Mouse (Mus musculus): ENCODE results near the gene Rab20. TPM values are rescaled to one million over a fixed set of nuclear protein-coding genes. Genes with fewer than 3 reads are reported as not detected.
"Not testable (repeated sequence)": the region's sequence is repeated elsewhere in the genome, so short reads cannot be mapped to it uniquely, and the experiment has no call there.

The Rab20 gene
- total RNA-seq, 4 experiments from 2014 or later: 9.2 to 14.0 (median 10.8) TPM

DNA sequence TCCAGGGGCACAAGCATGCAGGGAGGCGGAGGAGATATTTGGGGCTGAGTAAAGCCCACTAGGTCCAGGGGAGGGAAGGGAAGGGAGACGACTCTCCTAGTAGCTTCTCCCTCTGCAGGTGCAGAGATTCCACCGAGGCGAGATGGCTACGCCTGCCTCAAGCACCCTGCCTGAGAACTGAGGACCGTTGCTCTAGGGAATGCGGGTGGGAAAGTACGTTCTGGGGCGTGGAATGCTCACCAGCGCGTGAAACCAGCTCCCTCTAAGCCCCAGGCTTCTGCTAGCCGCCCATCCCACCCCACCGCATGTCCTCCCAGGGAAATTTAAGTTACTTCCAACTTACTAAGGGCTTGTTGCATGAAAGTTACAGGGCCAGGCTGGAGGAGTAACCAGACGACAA, 1.1 kb upstream of the Rab20 start:
- no peak for DNase-seq

DNA sequence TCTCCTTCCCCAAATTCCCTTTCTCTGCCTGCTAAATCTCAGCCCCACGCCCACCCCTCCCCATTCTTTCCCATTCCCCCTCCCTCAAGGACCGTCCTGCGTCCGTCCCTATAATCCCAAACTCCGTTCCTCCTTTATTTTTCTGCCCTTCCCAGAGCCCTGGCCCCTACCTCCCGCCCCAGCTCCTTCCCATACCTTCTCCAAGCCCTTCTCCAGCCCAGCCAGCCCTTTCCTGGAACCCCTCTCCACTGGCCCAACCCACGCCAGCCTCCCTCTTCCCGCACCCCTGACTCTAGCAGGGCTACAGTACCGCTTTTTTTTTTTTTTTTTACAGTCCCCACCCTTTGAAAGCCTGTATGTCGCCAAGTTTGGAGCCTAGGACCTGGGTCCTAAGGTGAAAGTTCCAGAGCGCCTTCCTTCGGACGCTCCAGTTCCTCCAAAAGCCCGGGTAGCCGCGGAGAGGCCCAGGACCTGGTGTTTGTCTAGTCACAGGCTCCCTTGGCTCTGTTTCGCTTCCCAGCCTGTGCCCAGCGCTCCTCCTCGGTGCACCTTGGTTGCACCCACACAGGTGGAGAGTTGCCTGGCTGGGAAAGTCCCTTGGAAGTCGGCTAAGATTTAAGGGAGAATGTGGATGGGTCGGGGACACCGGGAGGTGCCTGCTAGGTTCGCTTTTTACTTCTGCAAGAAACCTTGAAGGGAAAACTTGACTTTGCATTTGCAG, 457 bp upstream of the Rab20 start:
- DNase-seq: no peak

DNA sequence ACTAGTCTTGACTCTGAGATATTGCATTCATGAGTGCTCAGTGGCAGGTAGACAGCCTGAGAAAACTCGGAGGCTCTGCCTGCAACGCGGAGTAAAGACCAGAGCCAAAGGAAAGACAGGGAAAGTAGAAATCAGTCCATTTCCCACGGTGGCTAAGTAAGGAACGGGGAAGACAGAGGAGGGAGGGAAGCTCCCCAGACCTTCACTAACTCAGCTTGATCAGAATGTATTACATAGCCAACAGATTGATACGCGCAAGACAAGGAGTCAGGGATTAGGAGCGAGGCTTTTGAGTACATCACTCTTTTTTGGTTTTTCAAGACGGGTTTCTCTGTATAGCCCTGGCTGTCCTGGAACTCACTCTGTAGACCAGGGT, 1.3 kb downstream of the Rab20 start:
- no peak for DNase-seq

DNA sequence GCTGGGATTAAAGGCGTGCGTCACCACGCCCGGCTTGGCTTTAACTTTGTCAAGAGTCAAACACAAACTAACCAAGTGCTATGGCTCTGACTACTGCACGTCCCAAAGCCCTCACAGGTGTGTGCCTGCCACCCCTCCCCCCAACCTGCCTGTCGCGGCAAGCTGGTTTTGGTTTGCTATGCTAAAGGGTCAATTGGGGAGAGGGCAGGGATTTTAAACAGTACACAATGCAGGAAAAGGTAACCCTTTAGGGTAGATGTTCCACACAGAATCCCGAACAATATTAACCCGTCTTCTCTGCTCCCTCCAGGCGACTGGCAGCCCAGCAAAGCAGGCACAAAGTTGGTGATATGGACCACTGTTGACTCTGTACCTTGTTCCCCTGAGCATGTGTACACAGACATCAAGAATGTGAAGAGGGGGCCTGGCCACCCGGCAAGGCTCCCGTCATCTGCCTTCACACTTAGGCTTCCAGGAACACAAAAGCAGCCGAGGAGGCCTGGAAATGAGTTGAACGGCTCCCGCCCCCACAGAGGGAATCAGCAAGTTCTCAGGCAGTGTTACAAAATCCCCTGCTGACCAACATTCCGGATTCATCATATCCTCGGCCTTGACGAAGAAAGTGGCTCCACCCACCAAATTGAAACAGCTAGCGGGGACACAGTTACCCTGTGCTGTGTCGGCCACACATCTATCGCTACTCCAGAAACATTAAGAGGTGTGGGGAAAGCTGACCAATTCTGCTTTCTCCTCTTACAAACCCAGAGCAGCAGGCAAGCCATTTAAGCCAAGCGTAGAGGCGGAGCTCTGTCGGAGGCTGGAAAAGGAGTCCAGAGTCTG, 2.0 kb downstream of the Rab20 start:
- DNase-seq: peak; percentile 82

DNA sequence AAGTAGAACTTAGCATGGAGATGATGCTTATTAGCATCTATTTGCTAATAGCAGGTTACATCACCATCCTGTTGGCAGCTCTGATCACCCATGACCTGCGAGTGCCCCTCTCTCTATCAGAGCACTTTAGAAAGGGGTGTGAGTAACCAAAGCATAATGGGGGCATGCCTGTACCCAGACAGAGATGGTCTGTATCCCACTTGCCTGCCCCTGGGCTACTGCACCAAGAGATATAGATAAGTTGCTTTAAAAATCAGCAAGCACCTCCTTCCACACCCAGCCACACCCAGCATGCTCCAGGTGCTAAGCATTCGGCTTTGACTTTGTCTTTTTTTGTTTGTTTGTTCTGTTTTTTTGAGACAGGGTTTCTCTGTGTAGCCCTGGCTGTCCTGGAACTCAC, 2.6 kb downstream of the Rab20 start:
- DNase-seq: no peak

DNA sequence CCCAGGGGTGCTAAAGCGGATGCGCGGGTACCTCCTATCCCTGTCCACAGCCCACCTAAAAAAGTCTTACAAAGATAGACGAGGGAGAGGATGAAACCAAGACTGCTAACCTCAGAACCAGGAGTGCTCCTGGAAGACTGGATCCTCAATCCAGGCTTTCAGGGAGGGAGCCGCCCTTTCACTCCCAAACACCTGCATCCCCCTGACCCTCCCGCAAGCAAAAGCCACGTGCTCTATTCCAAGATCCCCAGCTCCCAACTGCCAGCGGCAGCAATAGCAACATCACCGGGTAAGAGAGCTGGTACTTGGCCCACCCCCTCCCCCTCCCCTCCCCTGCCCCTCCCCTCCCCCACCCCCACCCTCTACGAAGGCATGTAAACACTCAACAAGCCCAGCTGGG, 3.1 kb downstream of the Rab20 start:
- no peak for DNase-seq

DNA sequence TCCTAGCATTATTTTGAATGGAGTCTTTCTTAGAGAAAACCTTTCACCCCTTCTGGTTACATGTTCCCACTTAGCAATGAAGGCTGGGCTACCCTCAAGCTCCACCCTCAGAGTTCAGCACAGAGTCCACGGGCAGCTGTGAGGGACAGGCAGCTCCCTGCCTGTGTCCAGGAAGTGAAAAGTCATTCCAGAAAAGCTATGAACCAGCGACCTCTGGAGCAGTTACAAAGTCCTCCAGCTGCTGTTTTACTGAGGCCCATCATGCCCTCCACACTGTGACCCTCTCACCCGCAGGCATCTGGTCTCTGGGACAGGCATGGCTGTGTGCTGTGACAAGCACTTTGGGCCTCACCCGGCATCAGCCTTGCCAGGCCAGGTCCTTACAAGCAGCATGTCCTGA, 5.4 kb downstream of the Rab20 start:
- no peak for DNase-seq

DNA sequence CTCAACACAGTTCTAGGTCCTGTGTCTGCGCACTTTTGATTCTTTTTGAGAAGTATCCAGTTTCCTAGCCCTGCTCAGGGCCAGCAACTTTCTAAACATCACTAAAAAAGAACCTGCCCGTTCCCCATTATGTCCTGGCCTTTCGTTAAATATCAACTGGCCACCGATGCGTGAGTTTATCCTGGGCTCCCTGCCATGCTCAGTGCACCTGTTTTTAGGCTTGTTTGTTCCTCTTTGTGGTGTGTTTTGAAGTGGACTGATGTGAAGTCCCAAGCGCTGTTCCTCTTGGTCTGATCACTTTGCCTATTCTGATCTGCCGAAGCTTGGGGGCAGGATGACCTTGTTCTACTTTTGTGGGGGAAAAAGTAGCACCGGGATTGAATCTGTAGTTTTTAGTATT, 7.2 kb downstream of the Rab20 start:
- DNase-seq: no peak

DNA sequence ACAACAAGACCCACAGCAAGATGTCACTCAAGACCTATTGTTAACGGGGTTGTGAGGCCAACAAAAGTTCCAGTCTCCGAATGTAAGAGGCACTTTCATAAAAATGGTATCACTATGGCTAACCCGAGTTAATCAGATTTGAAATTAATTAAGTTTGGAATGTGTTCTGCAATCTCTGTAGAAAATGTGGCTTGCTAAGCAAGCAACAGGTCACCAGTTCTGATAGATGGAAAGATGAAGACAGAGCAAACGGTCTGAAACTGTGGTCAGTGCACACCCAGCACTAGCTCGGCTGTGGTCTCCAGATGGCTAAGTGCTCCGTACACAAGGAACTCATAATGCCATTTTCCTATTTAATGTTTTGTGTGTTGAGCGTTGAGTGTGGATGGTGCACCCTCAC, 7.8 kb downstream of the Rab20 start:
- no peak for DNase-seq

DNA sequence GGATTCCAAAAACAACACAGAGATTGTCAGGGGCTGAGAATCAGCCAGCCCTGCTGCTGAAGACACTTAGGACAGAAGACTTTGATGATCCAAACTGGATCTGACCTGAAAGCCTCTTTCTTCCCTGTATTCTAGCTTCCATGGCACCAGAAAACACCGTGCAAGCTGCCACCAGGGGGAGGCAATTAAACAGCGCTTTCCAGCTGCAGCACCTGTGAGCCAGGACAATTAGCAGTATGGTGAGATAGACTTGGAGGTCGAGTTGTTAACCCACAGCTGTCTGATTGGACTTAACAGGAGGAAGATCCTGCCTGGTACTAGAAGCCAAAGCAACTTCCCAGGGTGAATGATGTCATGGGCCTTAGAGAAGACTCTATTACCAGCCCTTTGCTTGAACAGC, 9.4 kb downstream of the Rab20 start:
- DNase-seq: no peak

DNA sequence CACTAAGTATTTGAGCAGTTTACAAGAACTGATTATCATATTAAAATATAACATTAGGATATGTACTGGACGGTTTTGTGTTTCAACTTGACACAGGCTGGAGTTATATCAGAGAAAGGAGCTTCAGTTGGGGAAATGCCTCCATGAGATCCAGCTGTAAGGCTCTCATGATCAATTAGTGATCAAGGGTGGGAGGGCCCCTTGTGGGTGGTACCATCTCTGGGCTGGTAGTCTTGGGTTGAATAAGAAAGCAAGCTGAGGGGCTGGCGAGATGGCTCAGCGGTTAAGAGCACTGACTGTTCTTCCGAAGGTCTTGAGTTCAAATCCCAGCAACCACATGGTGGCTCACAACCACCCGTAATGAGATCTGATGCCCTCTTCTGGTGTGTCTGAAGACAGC, 12.0 kb downstream of the Rab20 start:
- DNase-seq: not testable (repeated sequence)

DNA sequence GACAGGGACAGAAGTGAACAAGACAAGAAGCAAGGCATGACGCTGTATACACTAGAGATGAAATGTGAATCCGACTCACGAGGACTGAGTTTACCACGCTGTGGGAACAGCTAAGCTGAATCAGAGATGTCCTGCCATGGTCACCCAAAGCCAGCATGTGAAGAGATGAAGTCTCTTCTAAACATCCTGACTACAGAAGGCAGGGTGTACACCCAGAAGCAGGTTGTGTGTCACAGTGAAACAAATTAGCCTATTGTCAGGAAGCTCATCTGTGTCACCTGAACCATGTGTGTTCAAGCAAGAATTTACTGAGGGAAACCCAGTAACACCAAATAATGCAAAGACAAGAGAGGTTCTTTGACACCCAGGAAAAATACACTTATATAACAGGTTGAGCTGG, 12.9 kb downstream of the Rab20 start:
- DNase-seq: no peak

DNA sequence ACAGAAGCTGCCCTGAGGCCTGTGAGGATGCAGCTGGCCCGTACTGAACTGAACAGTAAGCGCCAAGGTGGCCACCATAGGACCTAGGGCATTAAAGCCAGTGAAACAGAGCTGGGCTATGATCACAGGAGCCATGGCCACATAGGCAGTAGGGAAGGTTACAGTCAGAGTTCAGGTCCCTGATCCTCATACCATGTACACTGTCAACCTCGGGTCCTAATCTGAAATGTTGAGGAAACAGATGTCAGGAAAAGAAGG, 13.9 kb downstream of the Rab20 start:
- no peak for DNase-seq

DNA sequence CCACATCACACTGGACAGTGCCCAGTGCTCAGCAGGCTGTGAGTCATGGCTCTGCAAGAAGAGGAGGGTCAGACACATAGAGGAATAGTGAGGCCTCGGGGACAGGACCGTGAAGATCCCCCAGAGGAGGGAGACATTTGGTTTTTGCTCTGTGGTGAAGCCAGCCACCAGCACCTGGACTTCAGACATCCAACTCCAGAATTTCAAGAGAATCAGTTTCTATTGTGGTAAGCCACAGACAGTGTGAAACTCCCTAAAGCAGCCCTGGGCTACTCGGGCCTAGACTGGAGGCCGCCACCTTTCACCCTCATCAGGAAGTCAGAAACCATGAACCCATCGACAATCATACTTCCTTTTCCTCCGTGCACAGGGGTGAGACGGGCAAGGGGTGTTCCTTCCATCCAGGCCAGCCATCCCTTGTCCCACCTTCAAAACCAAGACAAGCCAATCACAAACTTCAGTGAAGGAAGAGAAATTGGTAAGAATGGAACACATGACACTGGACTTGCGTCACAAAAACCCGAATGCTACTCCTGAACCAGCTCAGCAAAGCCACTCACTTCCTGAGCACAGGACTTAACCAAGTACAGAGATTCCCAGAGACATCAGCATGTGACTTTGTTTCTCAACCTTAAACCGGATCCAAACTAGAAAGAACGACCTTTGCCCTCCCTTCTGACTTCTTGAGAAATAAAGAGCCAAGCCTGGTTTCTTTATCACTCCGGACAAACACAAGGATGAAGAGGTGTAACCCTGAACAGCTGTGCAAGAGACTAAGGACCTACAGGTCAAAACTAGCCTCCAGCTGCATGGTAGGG, 14.4 kb downstream of the Rab20 start:
- peak; percentile 55 for DNase-seq

DNA sequence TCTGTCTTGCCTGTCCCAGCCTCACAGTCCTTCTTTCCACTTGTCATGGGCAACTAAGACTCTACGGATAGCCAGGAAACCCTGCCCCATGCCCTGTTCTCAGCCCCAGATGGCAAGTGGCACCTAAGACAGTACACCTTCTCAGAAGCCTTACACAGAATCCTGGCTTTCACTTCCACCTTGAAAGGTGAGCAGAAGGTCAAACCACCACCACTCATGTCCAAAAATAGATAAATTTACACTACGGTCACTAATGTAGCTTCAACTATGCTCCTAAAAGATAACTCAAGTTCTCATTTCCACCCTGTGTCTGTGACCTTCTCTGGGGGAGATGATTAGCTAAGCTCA, 15.0 kb downstream of the Rab20 start:
- no peak for DNase-seq

DNA sequence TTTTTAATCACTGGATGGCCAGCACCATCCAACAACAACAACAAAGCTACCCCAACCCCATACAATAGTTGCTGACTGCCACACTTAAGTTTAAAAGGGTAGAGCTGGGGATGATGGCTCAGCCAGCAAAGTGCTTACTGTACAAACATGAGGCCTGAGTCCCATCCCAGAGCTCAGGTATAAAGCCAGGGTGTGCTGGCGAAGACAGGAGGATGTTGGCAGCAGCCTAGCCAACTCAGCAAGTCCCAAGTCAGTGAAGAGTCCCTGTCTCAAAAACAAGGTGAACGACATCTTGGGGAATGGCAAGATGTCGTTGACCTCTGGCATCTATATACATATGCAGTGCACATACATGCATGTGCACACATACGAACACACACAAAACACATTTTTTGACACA, 15.9 kb downstream of the Rab20 start:
- DNase-seq: no peak

DNA sequence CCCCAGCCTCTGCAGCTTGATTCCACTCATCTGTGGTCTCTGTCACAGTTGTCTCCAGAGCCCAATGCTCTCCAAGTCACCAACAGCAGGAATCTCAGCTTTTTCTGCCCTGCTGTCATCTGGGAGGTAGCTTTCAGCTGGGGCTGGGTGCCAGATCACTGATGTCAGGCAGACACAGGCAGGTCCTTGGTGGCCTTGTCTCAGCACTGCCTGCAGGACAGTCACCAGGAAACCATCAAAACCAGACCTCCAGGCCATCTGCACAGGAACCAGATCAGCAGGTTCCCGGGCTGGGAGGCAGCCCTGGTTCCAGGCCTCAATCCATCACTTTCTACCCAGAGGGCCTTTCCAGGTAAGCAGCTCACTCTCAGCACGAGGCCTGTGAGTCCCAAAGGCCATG, 16.7 kb downstream of the Rab20 start:
- peak; percentile 70 for DNase-seq

DNA sequence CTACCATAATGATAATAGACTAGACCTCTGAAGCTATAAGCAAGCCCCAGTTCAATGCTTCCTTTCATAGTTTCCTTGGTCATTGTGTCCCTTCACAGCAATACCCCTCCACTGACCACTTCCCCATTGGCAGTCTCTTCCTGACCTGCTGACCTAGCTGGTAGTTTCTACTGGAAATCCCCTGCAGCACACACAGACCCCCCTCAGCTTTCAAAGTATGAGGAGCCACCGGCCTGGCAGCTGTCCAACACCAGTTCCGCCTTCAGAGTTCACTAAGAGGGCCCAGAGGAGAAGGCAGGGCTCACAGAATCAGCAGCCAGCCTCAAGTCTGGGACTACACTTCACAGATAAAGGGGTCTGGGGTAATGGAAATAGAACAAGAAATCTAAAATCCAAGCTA, 17.6 kb downstream of the Rab20 start:
- peak; percentile 51 for DNase-seq

DNA sequence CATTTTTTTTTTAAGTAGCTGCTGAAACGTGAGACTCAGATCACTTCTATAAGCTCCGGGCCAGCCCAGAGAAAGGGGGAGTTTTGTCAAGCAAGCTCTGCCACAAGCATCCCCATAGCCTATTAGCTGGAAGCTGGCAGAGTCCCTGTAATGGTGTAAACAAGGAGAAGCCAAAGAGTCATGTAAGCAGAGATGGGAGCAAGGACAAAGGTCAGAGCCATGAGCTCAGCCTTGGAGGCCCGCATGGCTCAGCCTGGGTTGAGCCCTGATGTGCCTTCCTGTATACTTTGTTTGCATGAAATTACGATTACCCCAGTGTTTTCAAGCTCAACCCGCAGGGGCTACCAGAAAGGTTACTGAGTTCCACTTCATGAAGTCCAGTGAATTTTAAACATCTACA, 19.5 kb downstream of the Rab20 start:
- no peak for DNase-seq

DNA sequence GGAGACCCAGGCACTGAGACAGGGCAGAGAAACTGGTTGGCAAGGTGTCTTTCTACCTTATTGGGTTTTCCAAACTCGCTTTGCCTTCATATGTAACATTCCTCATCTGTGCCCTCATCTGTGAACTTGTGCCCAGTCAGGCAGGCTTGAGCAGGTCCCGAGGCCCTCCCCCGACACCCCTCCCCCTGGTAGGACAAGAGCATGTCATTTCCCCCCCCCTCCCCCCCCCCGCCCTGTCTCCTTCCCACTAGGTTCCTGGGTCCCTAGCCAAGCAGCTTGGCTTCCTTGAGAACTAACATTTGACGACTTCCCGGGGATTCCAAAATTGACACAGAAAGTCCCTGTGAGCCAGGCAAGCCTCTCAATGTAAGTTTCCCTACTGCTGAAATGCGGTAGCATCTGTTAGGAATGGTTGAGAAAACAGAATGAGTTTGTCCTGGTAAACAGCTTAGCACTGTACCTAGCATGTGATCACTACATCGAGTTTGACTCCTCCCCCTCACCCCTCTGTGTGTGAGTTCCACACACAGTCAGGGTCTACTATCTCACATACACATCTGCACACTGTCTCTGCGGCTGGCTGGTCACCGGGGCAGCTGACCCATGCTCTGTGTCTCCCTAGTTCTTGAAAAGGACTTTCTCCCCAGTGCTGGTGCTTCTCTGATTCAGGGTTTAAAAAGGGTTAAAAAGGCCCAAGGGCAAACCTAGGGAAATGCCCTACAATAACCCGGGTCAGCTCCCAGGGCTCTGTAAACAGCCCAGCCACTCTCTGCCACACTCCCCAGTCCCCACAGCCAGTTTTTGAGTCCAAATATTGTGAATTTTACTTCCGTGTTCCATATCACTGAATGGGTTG, 20.3 kb downstream of the Rab20 start:
- DNase-seq: no peak

DNA sequence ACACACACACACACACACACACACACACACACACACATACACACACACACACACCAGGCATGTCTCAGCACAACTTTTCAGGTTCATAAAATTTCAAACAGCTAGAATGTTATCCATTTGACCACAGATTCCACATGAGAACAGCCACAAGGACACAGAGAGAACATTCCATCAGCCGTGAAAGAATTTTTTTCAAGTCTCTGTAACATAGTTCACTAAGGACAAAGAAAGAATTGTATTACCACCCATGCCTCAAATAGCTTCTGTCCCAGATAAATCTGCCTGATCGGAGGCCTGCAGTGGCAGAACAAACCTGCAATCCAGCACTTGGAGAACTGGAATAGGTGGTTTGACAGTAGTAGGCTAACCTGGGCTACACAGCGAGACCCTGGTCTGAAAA, 21.2 kb downstream of the Rab20 start:
- no peak for DNase-seq

DNA sequence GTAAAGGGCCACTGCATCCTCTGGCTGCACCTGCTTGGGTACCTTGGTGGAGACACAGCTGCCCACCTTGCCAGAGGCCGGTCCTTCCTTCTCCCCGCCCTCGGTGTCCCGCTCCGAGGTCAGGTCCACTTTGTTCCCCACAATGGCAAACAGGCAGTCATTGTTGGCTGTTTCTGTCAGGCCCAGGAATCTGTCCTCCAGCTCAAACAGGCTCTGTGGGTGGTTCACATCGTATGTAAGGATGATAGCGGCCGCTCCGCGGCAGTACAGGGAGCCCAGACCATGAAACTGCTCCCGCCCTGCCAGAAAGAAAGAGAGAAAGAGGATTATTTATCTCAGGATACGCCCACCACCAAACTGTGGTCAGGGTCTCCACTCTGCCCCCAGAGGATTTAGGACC, 24.3 kb downstream of the Rab20 start:
- DNase-seq: no peak

DNA sequence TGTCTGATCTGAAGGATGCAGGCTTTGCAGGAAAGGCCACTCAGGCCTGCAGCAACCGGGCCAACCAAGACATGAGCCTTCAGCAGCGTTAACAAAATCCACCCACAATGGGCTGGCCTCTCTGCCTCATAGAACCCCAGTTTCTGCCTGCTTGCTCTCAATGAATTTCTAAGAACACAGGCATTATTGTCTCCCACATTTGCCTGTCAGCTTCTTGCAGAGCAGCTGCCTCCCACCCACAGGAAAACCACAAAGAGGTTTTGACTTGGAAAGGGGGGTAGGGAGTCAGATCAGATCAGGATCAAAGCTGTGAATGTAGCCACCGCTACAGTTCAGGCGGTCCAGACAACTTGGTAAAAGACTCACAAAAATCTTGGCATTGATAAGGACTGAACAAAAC, 25.5 kb downstream of the Rab20 start:
- no peak for DNase-seq

All from adrenal gland, adult 8-10 months (tissue).